Mouse (Mus musculus): ENCODE data around the gene Bach1. TPM values are rescaled to one million over a fixed set of nuclear protein-coding genes. Genes with fewer than 3 reads are reported as not detected.

The Bach1 gene
- total RNA-seq, 2 experiments from 2014 or later = 29.4 to 30.9 TPM

- DNase-seq (ENCODE audit: low spot score in 2 of 2) = no peak
These were observed 38.6 kb downstream of the Bach1 start for GRCm38 (mm10) chr16:87737296-87737695.

GRCm38 (mm10) chr16:87737842-87738639 lies 39.3 kb downstream of the Bach1 start:
- no peak for DNase-seq (ENCODE audit: low spot score in 2 of 2)

- no peak for DNase-seq (ENCODE audit: low spot score in 2 of 2)
These were observed 42.4 kb downstream of the Bach1 start for GRCm38 (mm10) chr16:87741034-87741715.

- DNase-seq (ENCODE audit: low spot score in 2 of 2) = no peak
These were observed 44.9 kb downstream of the Bach1 start for GRCm38 (mm10) chr16:87743661-87744060.

GRCm38 (mm10) chr16:87744338-87744737 lies 45.6 kb downstream of the Bach1 start:
- DNase-seq (ENCODE audit: low spot score in 2 of 2) = no peak

GRCm38 (mm10) chr16:87745192-87745945 lies 46.6 kb downstream of the Bach1 start:
- DNase-seq (ENCODE audit: low spot score in 2 of 2) = no peak

GRCm38 (mm10) chr16:87746728-87747127 lies 48.0 kb downstream of the Bach1 start:
- peak in 1 of 2 experiments; percentile 73 for DNase-seq (ENCODE audit: low spot score in 2 of 2)

- no peak for DNase-seq (ENCODE audit: low spot score in 2 of 2)
These were observed 52.5 kb downstream of the Bach1 start for GRCm38 (mm10) chr16:87751243-87751642.

- DNase-seq (ENCODE audit: low spot score in 2 of 2) = no peak
These were observed 53.7 kb downstream of the Bach1 start for GRCm38 (mm10) chr16:87752482-87752881.

- peak in 1 of 2 experiments; percentile 51 for DNase-seq (ENCODE audit: low spot score in 2 of 2)
These were observed 56.1 kb downstream of the Bach1 start for GRCm38 (mm10) chr16:87754858-87755257.

- no peak for DNase-seq (ENCODE audit: low spot score in 2 of 2)
These were observed 57.2 kb downstream of the Bach1 start for GRCm38 (mm10) chr16:87755915-87756314.

GRCm38 (mm10) chr16:87758016-87758415 lies 59.3 kb downstream of the Bach1 start:
- DNase-seq (ENCODE audit: low spot score in 2 of 2) = no peak

- no peak for DNase-seq (ENCODE audit: low spot score in 2 of 2)
These were observed 65.9 kb downstream of the Bach1 start for GRCm38 (mm10) chr16:87764668-87765109.

GRCm38 (mm10) chr16:87765984-87766383 lies 67.2 kb downstream of the Bach1 start:
- DNase-seq (ENCODE audit: low spot score in 2 of 2) = no peak

GRCm38 (mm10) chr16:87770576-87770975 lies 71.8 kb downstream of the Bach1 start:
- no peak for DNase-seq (ENCODE audit: low spot score in 2 of 2)

GRCm38 (mm10) chr16:87771926-87772325 lies 73.2 kb downstream of the Bach1 start:
- DNase-seq (ENCODE audit: low spot score in 2 of 2) = no peak

- DNase-seq (ENCODE audit: low spot score in 2 of 2) = no peak
These were observed 75.7 kb downstream of the Bach1 start for GRCm38 (mm10) chr16:87774398-87774797.

GRCm38 (mm10) chr16:87777373-87777772 lies 78.6 kb downstream of the Bach1 start:
- DNase-seq (ENCODE audit: low spot score in 2 of 2) = no peak

- no peak for DNase-seq (ENCODE audit: low spot score in 2 of 2)
These were observed 82.9 kb downstream of the Bach1 start for GRCm38 (mm10) chr16:87781637-87782036.
